Mouse (Mus musculus) forebrain, embryonic 16.5 days (tissue): ENCODE data around the gene Neurl2. TPM values are rescaled to one million over a fixed set of nuclear protein-coding genes. Genes with fewer than 3 reads are reported as not detected.
"Not testable (repeated sequence)": the region's sequence is repeated elsewhere in the genome, so short reads cannot be mapped to it uniquely, and the experiment has no call there.

Experiments used
- ATAC-seq: fragments of 200-750 bp; cut with Nextera tagmentation; 2 replicates; pipeline ENCODE4 v1.8.0; 2017; ENCODE audit warnings: mild to moderate bottlenecking, moderate library complexity
- H3K27ac ChIP-seq: fragments of 300-500 bp; sonication (generic); 2 replicates; pipeline ENCODE4 v1.5.1; 2014; ENCODE audit warnings: low read length, control low read depth
- H3K27me3 ChIP-seq: fragments of 300-500 bp; sonication (generic); replicated peaks from 2 replicates; pipeline ENCODE4 v1.6.1; 2014; ENCODE audit warnings: low read length; ENCODE audit not compliant: control insufficient read depth, insufficient read depth
- H3K36me3 ChIP-seq: fragments of 300-500 bp; sonication (generic); 2 replicates; pipeline ENCODE4 v1.6.1; 2014; ENCODE audit not compliant: control insufficient read depth, insufficient read depth
- H3K4me1 ChIP-seq: fragments of 300-500 bp; sonication (generic); replicated peaks from 2 replicates; pipeline ENCODE4 v1.6.1; 2014; ENCODE audit warnings: low read length; ENCODE audit not compliant: control insufficient read depth, insufficient read depth
- H3K4me2 ChIP-seq: fragments of 300-500 bp; sonication (generic); 2 replicates; pipeline ENCODE4 v1.6.1; 2014; ENCODE audit warnings: mild to moderate bottlenecking, low read length, control low read depth
- H3K4me3 ChIP-seq: fragments of 300-500 bp; sonication (generic); replicated peaks from 2 replicates; pipeline ENCODE4 v1.5.1; 2014; ENCODE audit warnings: mild to moderate bottlenecking, low read length, control low read depth
- H3K9ac ChIP-seq: fragments of 300-500 bp; sonication (generic); replicated peaks from 2 replicates; pipeline ENCODE4 v1.6.1; 2014; ENCODE audit warnings: low read depth, low read length, control low read depth
- H3K9me3 ChIP-seq: fragments of 300-500 bp; sonication (generic); 2 replicates; pipeline ENCODE4 v1.6.1; 2016; ENCODE audit warnings: low read length; ENCODE audit not compliant: control insufficient read depth
- WGBS: fragments of 180-500 bp; shearing (Covaris S2); extraction: QIAGEN DNeasy Blood & Tissue Kit; methylation state at CpG from one replicate; pipeline ENCODE4 v1.1.7; 2014; 5-methylcytosine and 5-hydroxymethylcytosine counted together
- polyA plus RNA-seq: library from polyadenylated mRNA; unstranded; fragments of >200 nt; fragmentation: Nextera tagmentation; extraction: Ambion mirVana; gene quantifications from 2 replicates; pipeline ENCODE4 v1.2.1, GENCODE M21; 2015

Gene Neurl2
- polyA plus RNA-seq, 1 experiment from 2014 or later, result 7.0 TPM

DNA sequence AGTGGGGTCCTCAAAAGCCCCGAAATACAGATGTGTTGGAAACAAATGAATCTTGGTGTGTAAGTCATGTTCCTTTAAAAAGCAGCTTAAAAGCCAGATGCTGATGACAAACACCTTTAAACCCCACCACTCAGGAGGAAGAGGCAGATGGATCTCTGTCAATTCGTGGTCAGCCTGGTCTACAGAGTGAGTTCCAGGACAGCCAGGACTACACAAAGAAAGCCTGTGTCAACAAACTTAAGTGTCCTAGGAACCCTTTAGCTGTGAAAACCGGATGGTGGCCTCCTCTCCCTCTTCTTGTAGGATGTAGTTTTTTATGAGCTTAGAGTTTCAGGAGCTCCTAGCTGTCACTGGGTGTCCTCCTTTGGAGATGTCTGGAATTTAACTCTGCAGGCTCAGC lies 40.4 kb upstream of the Neurl2 start:
- Histone ChIP-seq H3K9ac (no peak overlapping the region), H3K4me2 (no peak overlapping the region), H3K4me1 (peaks cover 7% of the 10 kb centered on the region), H3K36me3 (no peaks in the 10 kb centered on the region), H3K4me3 (no peak overlapping the region), H3K27me3 (no peaks in the 10 kb centered on the region), H3K27ac (no peak overlapping the region), H3K9me3 (no peaks in the 10 kb centered on the region)
- WGBS, result 73% methylated on average over 3 of the region's 3 CpGs
- no peak for ATAC-seq

- Histone ChIP-seq H3K9me3 (peaks cover 5% of the 10 kb centered on the region), H3K4me3 (no peak overlapping the region), H3K27ac (no peak overlapping the region), H3K4me2 (no peak overlapping the region), H3K9ac (no peak overlapping the region), H3K36me3 (no peaks in the 10 kb centered on the region), H3K4me1 (no peaks in the 10 kb centered on the region), H3K27me3 (no peaks in the 10 kb centered on the region)
- WGBS, result 61% methylated on average over 6 of the region's 6 CpGs
- ATAC-seq, result no peak
These were observed 38.5 kb upstream of the Neurl2 start for GRCm38 (mm10) chr2:164871602-164872303.

DNA sequence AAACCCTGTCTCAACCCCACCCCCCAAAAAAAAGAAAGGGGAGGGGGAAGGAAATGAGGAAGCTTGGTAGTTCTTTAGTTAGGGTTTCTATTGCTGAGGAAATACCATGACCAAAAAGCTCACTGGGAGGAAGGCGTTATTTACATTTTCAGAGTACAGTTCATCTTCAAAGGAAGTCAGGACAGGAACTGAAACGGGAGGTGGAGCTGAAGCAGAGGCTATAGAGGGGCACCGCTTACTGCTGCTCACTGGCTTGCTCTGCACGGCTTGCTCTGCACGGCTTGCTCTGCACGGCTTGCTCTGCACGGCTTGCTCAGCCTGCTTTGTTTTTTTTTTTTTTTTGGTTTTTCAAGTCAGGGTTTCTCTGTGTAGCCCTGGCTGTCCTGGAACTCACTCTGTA lies 35.2 kb upstream of the Neurl2 start:
- WGBS, result 86% methylated on average over 7 of the region's 7 CpGs
- H3K36me3 ChIP-seq, result no peaks in the 10 kb centered on the region
- H3K4me2 ChIP-seq, result no peak overlapping the region
- H3K4me1 ChIP-seq, result no peaks in the 10 kb centered on the region
- no peak overlapping the region for H3K27ac ChIP-seq
- peaks cover 5% of the 10 kb centered on the region for H3K9me3 ChIP-seq
- no peaks in the 10 kb centered on the region for H3K27me3 ChIP-seq
- H3K4me3 ChIP-seq, result no peak overlapping the region
- H3K9ac ChIP-seq, result no peak overlapping the region
- no peak for ATAC-seq

GRCm38 (mm10) chr2:164867566-164867965 lies 34.3 kb upstream of the Neurl2 start:
- Histone ChIP-seq H3K4me3 (no peak overlapping the region), H3K9me3 (peaks cover 5% of the 10 kb centered on the region), H3K9ac (no peak overlapping the region), H3K27me3 (no peaks in the 10 kb centered on the region), H3K36me3 (no peaks in the 10 kb centered on the region), H3K4me2 (no peak overlapping the region), H3K27ac (no peak overlapping the region), H3K4me1 (no peaks in the 10 kb centered on the region)
- WGBS, result 92% methylated on average over 7 of the region's 7 CpGs
- no peak for ATAC-seq

- H3K36me3 ChIP-seq, result no peaks in the 10 kb centered on the region
- peaks cover 5% of the 10 kb centered on the region for H3K9me3 ChIP-seq
- H3K4me2 ChIP-seq, result no peak overlapping the region
- no peak for ATAC-seq
- WGBS, result 70% methylated on average over 16 of the region's 16 CpGs
- peaks cover 4% of the 10 kb centered on the region for H3K4me1 ChIP-seq
- H3K27me3 ChIP-seq, result no peaks in the 10 kb centered on the region
- H3K9ac ChIP-seq, result no peak overlapping the region
- H3K4me3 ChIP-seq, result no peak overlapping the region
- H3K27ac ChIP-seq, result no peak overlapping the region
These were observed 33.7 kb upstream of the Neurl2 start for GRCm38 (mm10) chr2:164866741-164867551.

DNA sequence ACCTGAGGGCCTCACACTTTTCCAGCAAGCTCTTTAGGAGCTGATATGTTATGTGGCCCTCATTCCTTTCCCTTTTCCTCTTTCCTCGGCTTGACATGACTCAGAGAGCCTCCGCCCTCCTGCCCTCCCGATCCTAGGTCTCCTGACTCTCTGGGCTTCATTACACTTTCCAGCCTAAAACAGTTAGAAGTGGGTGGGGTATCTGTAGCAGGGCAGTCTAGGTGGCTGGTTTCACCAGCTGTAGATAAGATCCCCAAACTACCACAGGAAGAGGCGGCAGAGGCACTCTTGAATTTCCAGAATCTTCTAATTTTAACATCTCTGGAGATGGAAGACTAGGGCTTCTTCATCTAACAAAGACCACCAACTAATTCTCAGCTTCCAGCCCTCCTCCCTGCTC lies 31.3 kb upstream of the Neurl2 start:
- Histone ChIP-seq H3K4me1 (peaks cover 7% of the 10 kb centered on the region), H3K4me2 (no peak overlapping the region), H3K27me3 (no peaks in the 10 kb centered on the region), H3K9ac (no peak overlapping the region), H3K9me3 (peaks cover 5% of the 10 kb centered on the region), H3K27ac (no peak overlapping the region), H3K4me3 (no peak overlapping the region), H3K36me3 (no peaks in the 10 kb centered on the region)
- ATAC-seq, result no peak
- WGBS, result 86% methylated on average over 4 of the region's 4 CpGs

DNA sequence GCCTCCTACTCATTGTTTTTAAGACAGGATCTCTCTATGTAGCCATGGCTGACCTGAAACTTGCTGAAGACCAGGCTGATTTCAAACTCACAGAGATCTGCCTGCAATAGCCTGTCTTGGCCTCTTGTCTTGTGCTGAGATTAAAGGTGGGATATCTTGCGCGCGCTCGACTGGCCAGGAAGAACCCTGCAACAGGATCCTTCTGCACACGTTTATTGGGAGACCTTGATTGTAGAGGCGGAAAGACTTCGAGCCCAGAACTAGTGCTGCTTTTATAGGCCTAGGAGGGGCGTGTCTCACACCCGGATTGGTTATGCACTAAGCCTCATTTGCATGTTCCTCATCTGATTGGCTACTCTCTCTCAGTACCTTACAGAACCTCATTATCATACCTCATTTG lies 30.2 kb upstream of the Neurl2 start:
- not testable (repeated sequence) for ATAC-seq, H3K4me2 ChIP-seq, H3K4me3 ChIP-seq, H3K27me3 ChIP-seq, H3K36me3 ChIP-seq, H3K9me3 ChIP-seq, H3K4me1 ChIP-seq, H3K9ac ChIP-seq, H3K27ac ChIP-seq
- WGBS, result 89% methylated on average over 7 of the region's 9 CpGs

DNA sequence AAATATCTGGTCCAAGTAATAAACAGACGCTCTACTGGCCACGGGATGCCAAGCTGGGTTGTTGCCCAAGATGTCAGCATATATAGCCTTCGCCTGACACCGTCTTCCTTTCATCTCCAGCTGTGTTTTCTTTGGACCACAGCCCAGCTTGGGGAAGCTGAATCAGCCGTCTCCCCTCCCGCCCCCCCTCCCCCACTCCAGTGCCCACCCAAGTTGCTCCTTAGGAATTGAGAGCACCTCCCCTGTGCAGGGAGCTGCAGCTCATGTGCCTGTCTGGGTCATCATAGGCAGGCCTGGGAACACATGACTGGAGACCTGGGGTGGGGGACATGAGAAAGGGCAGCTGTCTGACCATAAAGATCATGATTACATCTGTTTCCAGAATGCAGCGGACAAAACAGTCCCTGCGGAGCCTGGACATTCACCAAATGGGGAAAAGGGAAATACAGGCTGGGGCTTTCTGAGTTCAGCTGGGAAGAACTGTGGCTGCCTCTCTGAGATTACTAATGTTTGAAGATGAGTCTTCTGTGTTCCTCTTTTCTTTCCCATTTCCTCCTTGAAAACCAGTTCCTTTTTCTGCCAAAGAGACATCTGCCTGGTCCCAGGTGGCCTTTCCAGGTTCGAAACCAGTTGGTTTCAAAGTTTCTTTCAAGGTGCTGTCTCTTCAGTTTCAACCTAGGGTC lies 29.1 kb upstream of the Neurl2 start:
- peak; percentile 48; the same call in 1 of the 2 replicates for ATAC-seq
- WGBS, result 30% methylated on average over 9 of the region's 9 CpGs
- Histone ChIP-seq H3K4me1 (peaks cover 12% of the 10 kb centered on the region), H3K9ac (no peak overlapping the region), H3K4me3 (no peak overlapping the region), H3K4me2 (no peak overlapping the region), H3K9me3 (peaks cover under 1% of the 10 kb centered on the region; the same call in 1 of the 2 replicates), H3K27ac (peak overlapping the region; percentile 23; the same call in 1 of the 2 replicates), H3K27me3 (peaks cover 4% of the 10 kb centered on the region), H3K36me3 (no peaks in the 10 kb centered on the region)

- no peak overlapping the region for H3K27ac ChIP-seq
- no peaks in the 10 kb centered on the region for H3K9me3 ChIP-seq
- no peak for ATAC-seq
- no peak overlapping the region for H3K4me3 ChIP-seq
- H3K36me3 ChIP-seq, result no peaks in the 10 kb centered on the region
- H3K9ac ChIP-seq, result no peak overlapping the region
- peaks cover 21% of the 10 kb centered on the region for H3K4me1 ChIP-seq
- no peak overlapping the region for H3K4me2 ChIP-seq
- 66% methylated on average over 4 of the region's 4 CpGs for WGBS
- H3K27me3 ChIP-seq, result peaks cover 16% of the 10 kb centered on the region
These were observed 27.8 kb upstream of the Neurl2 start for GRCm38 (mm10) chr2:164861094-164861493.
